Mouse (Mus musculus) liver, embryonic 14.5 days (tissue): ENCODE measurements around the gene Rsph14.
A peak's percentile ranks its signal among the peaks of the same experiment; 100 is the strongest.

ENCODE experiments used
- CTCF ChIP-seq: IDR thresholded peaks from 2 replicates; pipeline ENCODE4 v1.5.1; 2016; ENCODE audit warnings: antibody characterized with exemption, low read depth, control low read depth
- EP300 ChIP-seq: IDR thresholded peaks from 2 replicates; pipeline ENCODE4 v1.6.1; 2016; ENCODE audit warnings: antibody characterized with exemption, low read depth

- TF ChIP-seq CTCF = peak; percentile 78
- no peak for TF ChIP-seq EP300
These were observed 107.1 kb downstream of the Rsph14 start for GRCm38 (mm10) chr10:74925324-74925723.
